Mouse (Mus musculus): ENCODE results near the gene Rplp2. TPM values are rescaled to one million over a fixed set of nuclear protein-coding genes. Genes with fewer than 3 reads are reported as not detected.

Rplp2 gene
- total RNA-seq, 2 experiments from 2014 or later = 876 to 946 TPM

Other genes starting within 250 kb of the Rplp2 start
- not detected for gene Lmntd2, start 233.3 kb upstream of the Rplp2 start, total RNA-seq (2021)
- 1 to 10 TPM; 1.2 to 1.5 TPM for gene Rassf7, start 231.5 kb upstream of the Rplp2 start, total RNA-seq (2021)
- 10 to 100 TPM; 43.4 to 44.3 TPM for gene Phrf1, start 218.6 kb upstream of the Rplp2 start, total RNA-seq (2021)
- gene Irf7, start 180.9 kb upstream of the Rplp2 start, total RNA-seq (2021) = 1 to 10 TPM; 1.6 to 1.7 TPM
- not detected for gene Cdhr5, start 170.6 kb upstream of the Rplp2 start, total RNA-seq (2021)
- gene Sct, start 168.2 kb upstream of the Rplp2 start, total RNA-seq (2021) = not detected
- not detected for gene Drd4, start 155.4 kb upstream of the Rplp2 start, total RNA-seq (2021)
- 10 to 100 TPM; 20.0 to 22.1 TPM for gene Deaf1, start 119.7 kb upstream of the Rplp2 start, total RNA-seq (2021)
- gene Tmem80, start 119.6 kb upstream of the Rplp2 start, total RNA-seq (2021) = 10 to 100 TPM; 13.6 to 16.1 TPM
- gene Eps8l2, start 108.5 kb upstream of the Rplp2 start, total RNA-seq (2021) = 1 to 10 TPM; 2.7 to 3.0 TPM
- gene Taldo1, start 55.2 kb upstream of the Rplp2 start, total RNA-seq (2021) = 100 to 1,000 TPM; 125 to 126 TPM
- 10 to 100 TPM; 12.5 to 13.3 TPM for gene Gatd1, start 33.2 kb upstream of the Rplp2 start, total RNA-seq (2021)
- gene Cend1, start 17.9 kb upstream of the Rplp2 start, total RNA-seq (2021) = 1 to 10 TPM; 1.5 to 1.7 TPM
- gene Slc25a22, start 9.5 kb upstream of the Rplp2 start, total RNA-seq (2021) = 10 to 100 TPM; 65.5 to 67.6 TPM
- 1 to 10 TPM; 1.1 to 1.2 TPM for gene Pidd1, start 3.3 kb upstream of the Rplp2 start, total RNA-seq (2021)
- 100 to 1,000 TPM; 351 to 430 TPM for gene Pnpla2, start 7.8 kb downstream of the Rplp2 start, total RNA-seq (2021)
- 10 to 100 TPM; 25.2 to 27.9 TPM for gene Cracr2b, start 13.7 kb downstream of the Rplp2 start, total RNA-seq (2021)
- gene Cd151, start 20.0 kb downstream of the Rplp2 start, total RNA-seq (2021) = 100 to 1,000 TPM; 258 to 268 TPM
- 10 to 100 TPM; 69.8 to 71.4 TPM for gene Polr2l, start 27.8 kb downstream of the Rplp2 start, total RNA-seq (2021)
- gene Tspan4, start 27.9 kb downstream of the Rplp2 start, total RNA-seq (2021) = 10 to 100 TPM; 24.0 to 31.2 TPM
- 10 to 100 TPM; 42.6 to 42.8 TPM for gene Chid1, start 92.5 kb downstream of the Rplp2 start, total RNA-seq (2021)
- gene Ap2a2, start 114.8 kb downstream of the Rplp2 start, total RNA-seq (2021) = 10 to 100 TPM; 51.4 to 52.2 TPM
- gene Muc6, start 207.9 kb downstream of the Rplp2 start, total RNA-seq (2021) = not detected
- gene Muc2, start 243.0 kb downstream of the Rplp2 start, total RNA-seq (2021) = under 1 TPM; 0.10 to 0.26 TPM